Mouse (Mus musculus) limb, embryonic 11.5 days (tissue): ENCODE measurements around the gene Ythdc1. TPM values are rescaled to one million over a fixed set of nuclear protein-coding genes. Genes with fewer than 3 reads are reported as not detected.
"Not testable (repeated sequence)": the region's sequence is repeated elsewhere in the genome, so short reads cannot be mapped to it uniquely, and the experiment has no call there.

Experiments
- ATAC-seq: fragments of 200-750 bp; cut with Nextera tagmentation; 2 replicates; pipeline ENCODE4 v1.8.0; 2017; ENCODE audit warnings: low read depth; ENCODE audit not compliant: insufficient number of reproducible peaks, low FRiP score, low TSS enrichment
- DNase-seq: peaks from one replicate; pipeline ENCODE4 v3.0.0-alpha.2; 2015; ENCODE audit warnings: low spot score
- H3K27ac ChIP-seq: fragments of 300-500 bp; sonication (generic); replicated peaks from 2 replicates; pipeline ENCODE4 v1.5.1; 2014; ENCODE audit warnings: low read depth, mild to moderate bottlenecking, low read length
- H3K27me3 ChIP-seq: fragments of 300-500 bp; sonication (generic); 2 replicates; pipeline ENCODE4 v1.6.1; 2014; ENCODE audit warnings: mild to moderate bottlenecking, low read length, mixed read lengths; ENCODE audit not compliant: control insufficient read depth, insufficient read depth
- H3K36me3 ChIP-seq: fragments of 300-500 bp; sonication (generic); 2 replicates; pipeline ENCODE4 v1.6.1; 2014; ENCODE audit warnings: mild to moderate bottlenecking, low read length, moderate library complexity, mixed read lengths; ENCODE audit not compliant: control insufficient read depth, insufficient read depth
- H3K4me1 ChIP-seq: fragments of 300-500 bp; sonication (generic); 2 replicates; pipeline ENCODE4 v1.6.1; 2014; ENCODE audit warnings: low read length, mixed read lengths; ENCODE audit not compliant: control insufficient read depth, insufficient read depth
- H3K4me2 ChIP-seq: fragments of 300-500 bp; sonication (generic); 2 replicates; pipeline ENCODE4 v1.6.1; 2014; ENCODE audit warnings: low read depth, mild to moderate bottlenecking, moderate library complexity; ENCODE audit not compliant: severe bottlenecking
- H3K4me3 ChIP-seq: fragments of 300-500 bp; sonication (generic); 2 replicates; pipeline ENCODE4 v1.5.1; 2014; ENCODE audit warnings: low read depth, low read length
- H3K9ac ChIP-seq: fragments of 300-500 bp; sonication (generic); 2 replicates; pipeline ENCODE4 v1.6.1; 2014; ENCODE audit warnings: mild to moderate bottlenecking, low read length
- H3K9me3 ChIP-seq: fragments of 300-500 bp; sonication (generic); 2 replicates; pipeline ENCODE4 v1.6.1; 2016; ENCODE audit warnings: low read length; ENCODE audit not compliant: control insufficient read depth
- WGBS: fragments of 180-500 bp; shearing (Covaris S2); extraction: QIAGEN DNeasy Blood & Tissue Kit; methylation state at CpG from one replicate; pipeline ENCODE4 v1.1.7; 2014; 5-methylcytosine and 5-hydroxymethylcytosine counted together
- polyA plus RNA-seq: library from polyadenylated mRNA; unstranded; fragments of >200 nt; fragmentation: Nextera tagmentation; extraction: Ambion mirVana; gene quantifications from 2 replicates; pipeline ENCODE4 v1.2.1, GENCODE M21; 2014

The Ythdc1 gene
- polyA plus RNA-seq, 1 experiment from 2014 or later, result 58.1 TPM

DNA sequence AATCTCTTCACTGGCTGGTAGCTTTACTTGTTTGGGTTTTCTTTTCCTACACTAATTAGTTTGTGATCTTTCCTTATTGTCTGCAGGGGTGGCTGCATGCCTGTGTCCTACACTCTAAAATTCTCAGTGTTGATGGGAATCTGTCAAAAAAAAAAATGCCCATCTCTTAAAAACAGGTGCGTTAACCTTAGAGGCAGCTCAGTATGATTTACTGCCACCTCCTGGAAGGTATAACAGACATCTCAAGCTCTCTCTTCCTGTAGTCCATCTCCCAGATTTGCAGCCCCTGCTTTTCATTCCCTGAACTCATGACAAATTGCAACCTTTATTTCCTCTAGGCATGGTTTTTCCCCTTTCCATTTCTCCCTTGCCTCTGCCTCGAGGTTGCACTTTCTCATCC lies 14.1 kb upstream of the Ythdc1 start:
- ATAC-seq (no peak), DNase-seq (no peak)
- H3K27ac ChIP-seq, result no peak overlapping the region
- no peak overlapping the region for H3K9ac ChIP-seq
- H3K4me2 ChIP-seq, result no peak overlapping the region
- WGBS, result 58% methylated on average over 2 of the region's 2 CpGs
- H3K4me3 ChIP-seq, result no peak overlapping the region
- no peaks in the 10 kb centered on the region for H3K9me3 ChIP-seq
- no peaks in the 10 kb centered on the region for H3K27me3 ChIP-seq
- H3K4me1 ChIP-seq, result no peaks in the 10 kb centered on the region
- H3K36me3 ChIP-seq, result no peaks in the 10 kb centered on the region

DNA sequence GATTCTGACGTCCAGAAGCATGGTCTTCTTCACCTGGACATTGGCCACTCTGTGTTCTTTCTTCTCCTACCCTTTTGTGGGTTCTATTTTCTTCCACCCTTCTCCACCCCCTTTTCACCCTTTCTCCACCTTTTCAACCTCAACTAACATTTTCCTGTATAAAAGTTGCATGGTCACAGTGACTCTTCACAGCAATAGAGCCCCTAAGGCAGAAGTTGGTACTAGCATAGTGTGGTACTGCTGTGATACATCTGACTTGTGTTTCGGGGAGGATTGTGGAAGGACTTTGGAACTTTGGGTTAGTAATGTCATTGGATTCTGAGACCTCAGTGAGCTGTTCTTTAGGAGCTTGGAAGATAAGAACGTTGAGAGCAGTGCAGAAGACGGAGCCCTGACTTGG lies 11.8 kb upstream of the Ythdc1 start:
- Histone ChIP-seq H3K27me3 (no peaks in the 10 kb centered on the region), H3K4me2 (no peak overlapping the region), H3K4me1 (no peaks in the 10 kb centered on the region), H3K27ac (no peak overlapping the region), H3K36me3 (no peaks in the 10 kb centered on the region), H3K4me3 (no peak overlapping the region), H3K9me3 (no peaks in the 10 kb centered on the region), H3K9ac (no peak overlapping the region)
- WGBS, result 74% methylated on average over 4 of the region's 4 CpGs
- DNase-seq, result no peak
- ATAC-seq, result no peak

DNA sequence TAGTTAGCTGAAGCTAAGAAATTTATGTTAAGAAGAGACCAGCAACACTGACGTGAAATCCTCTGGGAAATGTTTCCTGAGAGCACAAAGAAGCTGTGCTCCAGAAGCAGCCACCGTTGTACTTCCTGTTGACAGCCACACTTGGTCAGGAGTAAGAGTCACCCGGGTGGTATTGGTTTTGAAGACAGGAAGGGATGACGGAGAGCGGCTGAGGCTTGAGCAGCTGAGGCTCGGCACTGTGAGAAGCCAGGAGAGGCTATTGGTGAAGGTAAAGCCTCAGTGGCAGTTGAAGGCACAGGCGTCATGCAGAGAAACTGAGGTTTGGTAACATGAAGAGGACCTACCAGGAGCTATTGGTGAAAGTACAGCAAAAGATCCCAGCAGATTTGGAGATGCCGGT lies 11.2 kb upstream of the Ythdc1 start:
- H3K9me3 ChIP-seq, result no peaks in the 10 kb centered on the region
- H3K36me3 ChIP-seq, result no peaks in the 10 kb centered on the region
- no peaks in the 10 kb centered on the region for H3K4me1 ChIP-seq
- H3K4me2 ChIP-seq, result no peak overlapping the region
- H3K4me3 ChIP-seq, result no peak overlapping the region
- 75% methylated on average over 8 of the region's 8 CpGs for WGBS
- H3K9ac ChIP-seq, result no peak overlapping the region
- no peak overlapping the region for H3K27ac ChIP-seq
- DNase-seq (no peak), ATAC-seq (no peak)
- no peaks in the 10 kb centered on the region for H3K27me3 ChIP-seq

DNA sequence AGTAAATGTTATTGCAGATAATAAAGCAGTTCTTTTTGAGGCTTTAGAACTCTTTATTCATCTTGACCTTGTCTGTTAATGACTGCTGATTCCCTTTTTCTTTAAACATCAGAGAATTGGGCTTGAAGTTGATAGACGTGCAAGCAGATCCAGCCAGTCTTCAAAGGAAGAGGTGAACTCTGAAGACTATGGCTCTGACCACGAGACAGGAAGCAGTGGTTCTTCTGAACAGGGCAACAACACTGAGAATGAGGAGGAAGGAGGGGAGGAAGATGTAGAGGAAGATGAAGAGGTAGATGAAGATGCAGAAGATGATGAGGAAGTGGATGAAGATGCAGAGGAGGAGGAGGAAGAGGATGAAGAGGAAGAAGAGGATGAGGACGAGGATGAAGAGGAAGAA lies 12.8 kb downstream of the Ythdc1 start:
- no peak overlapping the region for H3K9ac ChIP-seq
- no peak for DNase-seq
- no peak for ATAC-seq
- H3K4me1 ChIP-seq, result no peaks in the 10 kb centered on the region
- H3K4me2 ChIP-seq, result no peak overlapping the region
- no peak overlapping the region for H3K4me3 ChIP-seq
- H3K36me3 ChIP-seq, result no peaks in the 10 kb centered on the region; the same call in 1 of the 2 replicates
- no peak overlapping the region for H3K27ac ChIP-seq
- H3K9me3 ChIP-seq, result no peaks in the 10 kb centered on the region
- no peaks in the 10 kb centered on the region for H3K27me3 ChIP-seq
- WGBS, result 68% methylated on average over 3 of the region's 3 CpGs

DNA sequence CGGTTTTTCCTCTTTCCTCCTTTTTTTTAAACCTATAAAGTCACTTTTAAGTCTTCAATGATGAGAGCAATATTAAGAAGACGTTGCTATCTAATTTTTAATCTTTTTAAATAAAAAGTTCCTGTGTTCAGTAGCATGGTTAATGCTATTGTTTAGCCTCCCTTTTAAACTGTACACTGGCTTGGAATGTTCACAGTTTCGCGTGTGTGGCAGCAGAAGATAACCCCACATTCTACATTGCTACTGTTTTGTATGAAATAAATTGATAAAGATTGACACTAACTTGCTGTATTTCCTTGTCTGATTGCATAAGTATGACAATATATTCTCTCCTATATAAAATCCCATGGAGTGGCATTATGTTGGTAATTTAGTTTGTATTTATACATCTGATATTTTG lies 32.4 kb downstream of the Ythdc1 start:
- not testable (repeated sequence) for H3K4me1 ChIP-seq, H3K9me3 ChIP-seq, H3K27me3 ChIP-seq, H3K9ac ChIP-seq, H3K36me3 ChIP-seq, H3K4me3 ChIP-seq, ATAC-seq, DNase-seq, H3K27ac ChIP-seq, H3K4me2 ChIP-seq
- WGBS, result 94% methylated on average over 4 of the region's 4 CpGs

DNA sequence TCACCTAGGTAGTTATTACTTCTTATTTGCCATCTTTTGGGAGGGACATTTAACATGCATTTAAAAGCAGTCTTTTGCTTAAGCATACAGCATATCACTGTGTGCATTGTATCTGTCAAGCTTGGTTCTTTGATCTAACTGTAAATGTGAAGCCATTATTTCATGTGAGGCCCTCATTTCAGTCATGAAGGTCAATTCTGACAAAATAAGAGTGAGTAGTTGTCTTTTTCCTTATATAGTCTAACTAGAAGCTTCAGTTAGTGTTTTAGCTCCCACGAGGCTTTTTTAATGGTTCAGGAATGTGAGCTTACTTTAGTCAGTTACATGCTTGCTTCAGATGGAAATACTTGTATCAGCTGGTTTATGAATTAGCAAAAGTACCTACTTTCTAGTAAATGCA lies 34.1 kb downstream of the Ythdc1 start:
- H3K27ac ChIP-seq, result no peak overlapping the region
- DNase-seq (no peak), ATAC-seq (no peak)
- no peak overlapping the region for H3K9ac ChIP-seq
- no peaks in the 10 kb centered on the region for H3K4me1 ChIP-seq
- H3K9me3 ChIP-seq, result no peaks in the 10 kb centered on the region; the same call in 1 of the 2 replicates
- H3K27me3 ChIP-seq, result no peaks in the 10 kb centered on the region
- H3K4me2 ChIP-seq, result no peak overlapping the region
- whole genome bisulfite sequencing, result 87% methylated on average over 1 of the region's 1 CpGs
- H3K36me3 ChIP-seq, result peaks cover 2% of the 10 kb centered on the region; the same call in 1 of the 2 replicates
- no peak overlapping the region for H3K4me3 ChIP-seq

DNA sequence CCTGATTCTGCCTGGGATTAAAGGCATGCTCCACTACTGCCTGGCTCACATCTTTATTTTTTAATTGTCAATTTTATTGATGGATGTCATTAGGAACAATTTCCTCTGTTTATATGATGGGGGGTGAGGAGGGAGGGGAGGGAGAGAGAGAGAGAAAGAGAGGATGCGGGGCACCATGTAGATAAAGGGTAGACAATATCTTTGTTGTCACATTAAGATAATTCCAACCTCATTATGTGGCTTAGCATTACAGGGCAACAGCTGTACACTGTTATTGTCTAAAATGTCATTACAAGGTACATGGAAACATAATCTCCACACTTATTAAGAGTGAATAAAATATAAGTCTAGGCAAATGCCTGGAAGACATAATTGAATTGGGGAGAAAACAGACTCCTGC lies 35.5 kb downstream of the Ythdc1 start:
- no peaks in the 10 kb centered on the region for H3K27me3 ChIP-seq
- no peaks in the 10 kb centered on the region; the same call in 1 of the 2 replicates for H3K9me3 ChIP-seq
- H3K36me3 ChIP-seq, result peaks cover 2% of the 10 kb centered on the region; the same call in 1 of the 2 replicates
- H3K4me1 ChIP-seq, result no peaks in the 10 kb centered on the region
- ATAC-seq, result no peak
- H3K4me3 ChIP-seq, result no peak overlapping the region
- no peak overlapping the region for H3K9ac ChIP-seq
- H3K27ac ChIP-seq, result no peak overlapping the region
- WGBS, result 80% methylated on average over 1 of the region's 1 CpGs
- no peak overlapping the region for H3K4me2 ChIP-seq
- DNase-seq, result no peak

DNA sequence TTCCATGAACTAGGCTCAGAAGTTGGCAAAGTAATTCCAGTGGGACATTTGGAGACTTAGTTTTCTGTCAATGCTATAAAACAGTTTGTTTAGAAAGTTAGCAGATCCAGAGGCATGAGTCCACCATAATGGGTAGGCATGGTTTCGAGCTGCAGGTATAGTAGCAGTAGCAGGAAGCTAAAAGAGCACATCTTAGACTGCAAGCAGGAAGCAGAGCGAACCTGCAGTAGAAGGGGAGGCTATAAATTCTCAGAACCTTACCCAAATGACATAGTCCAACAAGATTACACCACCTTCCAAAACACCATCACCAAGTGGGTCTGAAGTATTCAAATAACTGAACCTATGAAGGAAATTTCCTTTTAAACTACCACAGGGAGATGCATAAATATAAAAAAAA lies 36.2 kb downstream of the Ythdc1 start:
- Histone ChIP-seq H3K4me2 (no peak overlapping the region), H3K9ac (no peak overlapping the region), H3K27me3 (no peaks in the 10 kb centered on the region), H3K9me3 (no peaks in the 10 kb centered on the region; the same call in 1 of the 2 replicates), H3K27ac (no peak overlapping the region), H3K36me3 (peaks cover 2% of the 10 kb centered on the region; the same call in 1 of the 2 replicates), H3K4me1 (no peaks in the 10 kb centered on the region), H3K4me3 (no peak overlapping the region)
- DNase-seq (no peak), ATAC-seq (no peak)
- WGBS, result 89% methylated on average over 2 of the region's 2 CpGs

DNA sequence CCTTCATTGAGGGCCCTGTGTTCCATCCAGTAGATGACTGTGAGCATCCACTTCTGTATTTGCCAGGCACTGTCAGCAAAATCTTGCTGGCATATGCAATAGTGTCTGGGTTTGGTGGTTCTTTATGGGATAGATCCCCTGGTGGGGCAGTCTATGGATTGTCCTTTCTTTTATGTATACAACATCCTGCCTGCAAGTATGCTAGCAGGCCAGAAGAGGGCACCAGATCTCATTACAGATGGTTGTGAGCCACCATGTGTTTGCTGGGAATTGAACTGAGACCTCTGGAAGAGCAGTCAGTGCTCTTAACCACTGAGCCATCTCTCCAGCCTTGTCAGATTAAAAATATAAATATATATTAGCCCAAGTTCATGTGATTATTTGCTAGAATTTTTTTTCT lies 37.2 kb downstream of the Ythdc1 start:
- DNase-seq, H3K36me3 ChIP-seq, H3K4me2 ChIP-seq, H3K9ac ChIP-seq, H3K4me1 ChIP-seq, H3K27me3 ChIP-seq, H3K9me3 ChIP-seq, H3K4me3 ChIP-seq, H3K27ac ChIP-seq, ATAC-seq: not testable (repeated sequence)
